Mouse (Mus musculus): Measurements from ENCODE around the gene Cend1.

Cend1 gene

GRCm38 (mm10) chr7:141390326-141391259, 38.7 kb downstream of the Cend1 start:
- no peak for DNase-seq

DNA sequence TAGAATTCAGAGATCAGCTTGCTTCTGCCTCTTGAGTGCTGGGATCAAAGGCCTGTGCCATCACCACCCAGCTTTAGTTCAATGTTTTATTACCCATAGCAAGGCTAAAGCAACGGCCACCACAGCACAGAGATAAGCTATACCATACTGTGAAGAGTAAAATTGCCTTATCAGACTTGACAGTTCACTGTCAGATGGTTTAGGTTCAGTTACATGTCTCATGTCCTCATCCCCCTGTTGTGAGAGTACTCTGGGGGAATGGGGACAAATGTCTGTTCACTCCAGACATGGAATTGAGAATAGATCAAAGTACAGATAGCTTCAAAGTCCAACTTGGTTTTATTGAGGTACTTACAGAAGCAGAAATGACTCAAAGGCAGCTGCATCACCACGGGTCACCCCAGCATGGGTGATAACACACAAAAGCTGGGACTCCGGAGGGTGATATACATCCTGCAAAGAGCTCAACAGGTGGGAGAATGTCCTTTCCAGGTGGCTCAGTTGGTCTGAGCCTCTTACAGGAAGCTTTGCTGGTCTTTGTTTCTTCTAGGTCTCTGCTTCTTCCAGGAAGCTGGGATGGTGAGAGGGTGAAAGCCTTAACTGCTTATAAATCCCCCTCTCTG, 40.7 kb downstream of the Cend1 start:
- DNase-seq: no peak

DNA sequence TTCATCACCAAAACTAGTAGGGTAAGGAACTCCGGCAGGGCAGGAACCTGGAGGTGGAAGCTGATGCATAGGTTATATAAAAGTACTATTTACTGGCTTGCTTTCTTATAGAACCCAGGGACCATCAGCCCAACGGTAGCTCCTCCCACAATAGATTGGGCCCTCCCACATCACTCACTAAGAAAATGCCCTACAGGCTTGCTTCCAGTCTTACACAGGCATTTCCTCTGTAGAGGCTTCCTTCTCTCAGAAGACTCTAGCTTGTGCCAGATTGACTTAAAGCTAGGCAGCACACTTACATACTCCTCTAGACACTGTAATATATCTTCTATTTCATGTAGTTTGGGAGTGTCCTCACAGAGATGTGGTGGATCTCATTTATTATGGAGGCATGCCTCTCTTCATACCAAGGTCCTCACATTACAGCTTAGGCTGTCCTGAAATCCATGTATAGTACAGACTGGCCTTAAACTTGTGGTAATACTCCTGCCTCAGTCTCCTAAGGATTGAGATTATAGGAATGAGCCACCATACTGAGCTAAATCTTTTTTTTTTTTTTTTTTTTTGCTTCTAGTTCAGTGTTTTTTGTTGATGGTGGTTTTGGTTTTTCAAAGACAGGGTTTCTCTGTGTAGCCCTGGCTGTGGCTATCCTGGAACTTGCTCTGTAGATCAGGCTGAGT, 41.3 kb downstream of the Cend1 start:
- no peak for DNase-seq

DNA sequence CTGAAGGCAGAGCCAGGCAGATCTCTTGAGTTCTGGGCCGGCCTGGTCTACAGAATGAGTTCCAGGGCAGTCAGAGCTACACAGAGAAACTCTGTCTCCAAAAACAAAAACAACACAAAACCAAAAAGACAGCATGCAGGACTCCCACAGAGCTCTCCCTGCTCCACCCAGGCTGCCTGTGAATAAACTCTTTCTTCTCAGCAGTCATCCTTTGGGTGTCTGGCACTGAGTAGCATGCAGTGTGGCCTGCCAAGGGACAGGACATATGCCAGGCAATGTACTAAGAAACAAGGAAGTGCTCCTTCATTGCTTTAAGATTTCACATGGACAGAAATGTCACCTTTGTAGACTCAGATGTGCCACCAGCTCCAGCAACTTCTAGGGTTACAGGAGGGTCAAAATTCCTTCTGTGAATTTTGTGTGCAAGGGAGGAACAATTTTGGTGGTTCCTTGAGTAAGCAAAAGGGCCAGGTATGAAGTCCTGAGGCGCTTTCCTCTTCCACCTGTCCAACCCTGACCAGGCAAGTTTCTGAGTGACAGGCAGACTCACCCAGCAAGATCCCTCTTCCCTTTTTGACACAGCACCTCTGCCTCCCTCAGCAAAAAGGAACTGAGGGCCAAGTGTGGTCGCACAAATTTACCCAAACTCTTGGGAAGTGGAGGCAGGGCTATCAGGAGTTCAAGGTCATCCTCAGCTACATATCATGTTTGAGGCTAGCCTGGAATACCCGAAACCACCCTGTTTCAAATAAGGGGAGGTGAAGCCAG, 48.0 kb downstream of the Cend1 start:
- DNase-seq: no peak

DNA sequence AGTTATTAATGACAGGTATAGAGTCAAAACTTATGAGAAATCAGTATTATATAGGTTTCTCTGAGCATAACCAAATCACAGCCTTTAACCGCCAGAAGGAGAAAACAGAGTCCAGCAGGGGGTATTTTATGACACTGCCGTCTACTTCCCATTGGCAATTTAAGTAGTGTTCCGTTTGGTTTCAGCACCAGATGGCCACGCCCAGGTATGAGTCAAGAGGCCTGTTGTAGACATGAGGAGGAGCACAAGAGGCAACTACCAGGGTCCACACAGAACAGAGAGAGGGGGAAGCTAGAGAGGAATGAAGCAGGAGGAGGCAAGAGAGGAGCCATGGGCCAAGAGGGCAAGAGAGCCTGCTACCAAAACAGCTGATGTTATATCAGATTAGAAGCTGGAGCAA, 49.7 kb downstream of the Cend1 start:
- no peak for DNase-seq

All from thymus, postnatal 25 days (tissue).